Mouse (Mus musculus): Measurements from ENCODE around the gene Klhl30. TPM values are rescaled to one million over a fixed set of nuclear protein-coding genes. Genes with fewer than 3 reads are reported as not detected.

The Klhl30 gene
- under 1 TPM in 1 of 2 experiments, not detected in 1; 0.14 TPM for total RNA-seq (2021)
- long read RNA-seq, experiment 1 = 0 reads
- long read RNA-seq, experiment 2, partial matches to known transcripts = 0 of 1 reads
- long read RNA-seq, experiment 2, other reads (novel, unspliced or antisense) = 1 of 1 reads

- Histone ChIP-seq H3K27ac (no peak within 1 kb of the TSS), H3K4me3 (no peak within 1 kb of the TSS)
- TF ChIP-seq CTCF (IDR thresholded peaks at IDR 0.05) = no peak
- no peak for DNase-seq (ENCODE audit: extremely low spot score in 1 of 2, low spot score in 2 of 2)
- intact Hi-C loops (cut with DNase I) = no loop called here
These were observed at the start of gene Klhl30 for GRCm38 (mm10) chr1:91350841-91351240. Klhl30 (plus strand) TSS chr1:91351016.

- no peak for TF ChIP-seq CTCF (IDR thresholded peaks at IDR 0.05)
- intact Hi-C loops (cut with DNase I) = no loop called here
- DNase-seq (ENCODE audit: extremely low spot score in 1 of 2, low spot score in 2 of 2) = no peak
- H3K4me3 ChIP-seq = no peak overlapping the region
- no peak overlapping the region for H3K27ac ChIP-seq
These were observed 49.5 kb upstream of the Klhl30 start for GRCm38 (mm10) chr1:91301206-91301920.

GRCm38 (mm10) chr1:91302021-91302420 lies 48.8 kb upstream of the Klhl30 start:
- Histone ChIP-seq H3K4me3 (no peak overlapping the region), H3K27ac (no peak overlapping the region)
- no peak for DNase-seq (ENCODE audit: extremely low spot score in 1 of 2, low spot score in 2 of 2)
- intact Hi-C loops (cut with DNase I) = no loop called here
- no peak for TF ChIP-seq CTCF (IDR thresholded peaks at IDR 0.05)

- intact Hi-C loops (cut with DNase I) = no loop called here
- DNase-seq (ENCODE audit: extremely low spot score in 1 of 2, low spot score in 2 of 2) = no peak
- no peak overlapping the region for H3K27ac ChIP-seq
- no peak overlapping the region for H3K4me3 ChIP-seq
- no peak for TF ChIP-seq CTCF (IDR thresholded peaks at IDR 0.05)
These were observed 46.2 kb upstream of the Klhl30 start for GRCm38 (mm10) chr1:91304621-91305020.

- H3K27ac ChIP-seq = no peak overlapping the region
- DNase-seq (ENCODE audit: extremely low spot score in 1 of 2, low spot score in 2 of 2) = no peak
- no peak overlapping the region for H3K4me3 ChIP-seq
- TF ChIP-seq CTCF (IDR thresholded peaks at IDR 0.05) = no peak
- intact Hi-C loops (cut with DNase I) = no loop called here
These were observed 41.3 kb upstream of the Klhl30 start for GRCm38 (mm10) chr1:91309366-91310085.

- DNase-seq (ENCODE audit: extremely low spot score in 1 of 2, low spot score in 2 of 2) = no peak
- intact Hi-C loops (cut with DNase I) = no loop called here
- no peak for TF ChIP-seq CTCF (IDR thresholded peaks at IDR 0.05)
- H3K4me3 ChIP-seq = no peak overlapping the region
- no peak overlapping the region for H3K27ac ChIP-seq
These were observed 38.5 kb upstream of the Klhl30 start for GRCm38 (mm10) chr1:91312273-91312672.

GRCm38 (mm10) chr1:91313251-91313650 lies 37.6 kb upstream of the Klhl30 start:
- intact Hi-C loops (cut with DNase I) = no loop called here
- Histone ChIP-seq H3K27ac (no peak overlapping the region), H3K4me3 (no peak overlapping the region)
- no peak for DNase-seq (ENCODE audit: extremely low spot score in 1 of 2, low spot score in 2 of 2)
- no peak for TF ChIP-seq CTCF (IDR thresholded peaks at IDR 0.05)

GRCm38 (mm10) chr1:91317656-91318055 lies 33.2 kb upstream of the Klhl30 start:
- no peak for TF ChIP-seq CTCF (IDR thresholded peaks at IDR 0.05)
- DNase-seq (ENCODE audit: extremely low spot score in 1 of 2, low spot score in 2 of 2) = no peak
- Histone ChIP-seq H3K27ac (no peak overlapping the region), H3K4me3 (no peak overlapping the region)
- intact Hi-C loops (cut with DNase I) = no loop called here

GRCm38 (mm10) chr1:91321760-91322438 lies 28.9 kb upstream of the Klhl30 start, which contains the start of gene Espnl:
Espnl (plus strand) TSS chr1:91322075.
- no peak for DNase-seq (ENCODE audit: extremely low spot score in 1 of 2, low spot score in 2 of 2)
- intact Hi-C loops (cut with DNase I) = no loop called here
- Histone ChIP-seq H3K4me3 (no peak within 1 kb of the TSS), H3K27ac (no peak within 1 kb of the TSS)
- TF ChIP-seq CTCF (IDR thresholded peaks at IDR 0.05) = no peak

- no peak overlapping the region for H3K27ac ChIP-seq
- TF ChIP-seq CTCF (IDR thresholded peaks at IDR 0.05) = no peak
- no peak for DNase-seq (ENCODE audit: extremely low spot score in 1 of 2, low spot score in 2 of 2)
- intact Hi-C loops (cut with DNase I) = no loop called here
- no peak overlapping the region for H3K4me3 ChIP-seq
These were observed 26.2 kb upstream of the Klhl30 start for GRCm38 (mm10) chr1:91324646-91325045.

- Histone ChIP-seq H3K4me3 (no peak overlapping the region), H3K27ac (no peak overlapping the region)
- intact Hi-C loops (cut with DNase I) = no loop called here
- no peak for DNase-seq (ENCODE audit: extremely low spot score in 1 of 2, low spot score in 2 of 2)
- no peak for TF ChIP-seq CTCF (IDR thresholded peaks at IDR 0.05)
These were observed 25.3 kb upstream of the Klhl30 start for GRCm38 (mm10) chr1:91325488-91326042.

GRCm38 (mm10) chr1:91332102-91332501 lies 18.7 kb upstream of the Klhl30 start:
- no peak overlapping the region for H3K4me3 ChIP-seq
- DNase-seq (ENCODE audit: extremely low spot score in 1 of 2, low spot score in 2 of 2) = peak in 1 of 2 experiments; percentile 32
- intact Hi-C loops (cut with DNase I) = no loop called here
- H3K27ac ChIP-seq = no peak overlapping the region
- TF ChIP-seq CTCF (IDR thresholded peaks at IDR 0.05) = no peak
